Mouse (Mus musculus) T-helper 17 cell (primary cell): Measurements from ENCODE around the gene Mcf2l.

Experiments
- in situ Hi-C, 2 experiments: fragments of 300-600 bp; cut with MboI, MseI; formaldehyde crosslinking; loops; 1 replicate in 1 of 2; 2 replicates in 1 of 2; pipeline ENCODE4 v1.15.1; 2025; ENCODE audit warnings: high pct_unique_total_duplicates in 2 of 2

Mcf2l gene

GRCm38 (mm10) chr8:12951051-12951630 is 77.5 kb downstream of the Mcf2l start:
- in situ Hi-C loops: no loop called here

- in situ Hi-C loops: no loop called here
These were observed 79.1 kb downstream of the Mcf2l start for GRCm38 (mm10) chr8:12952699-12953098.

- in situ Hi-C loops: no loop called here
These were observed 81.8 kb downstream of the Mcf2l start for GRCm38 (mm10) chr8:12955362-12955879.

GRCm38 (mm10) chr8:12955880-12956279 is 82.3 kb downstream of the Mcf2l start:
- in situ Hi-C loops: no loop called here

GRCm38 (mm10) chr8:12956941-12957340 is 83.3 kb downstream of the Mcf2l start:
- in situ Hi-C loops: no loop called here

- in situ Hi-C loops: no loop called here
These were observed 83.8 kb downstream of the Mcf2l start for GRCm38 (mm10) chr8:12957419-12957818.

GRCm38 (mm10) chr8:12960609-12961008 is 87.0 kb downstream of the Mcf2l start:
- in situ Hi-C loops: no loop called here

- in situ Hi-C loops: no loop called here
These were observed 87.6 kb downstream of the Mcf2l start for GRCm38 (mm10) chr8:12961211-12961610.

GRCm38 (mm10) chr8:12961821-12962534 is 88.4 kb downstream of the Mcf2l start:
- in situ Hi-C loops: no loop called here

- in situ Hi-C loops: no loop called here
These were observed 89.2 kb downstream of the Mcf2l start for GRCm38 (mm10) chr8:12962541-12963380.

- in situ Hi-C loops: loop anchor here (5.0 to 25.0 kb wide), 2 partner anchors 156 to 261 kb away; no protein-coding TSS in a partner anchor
These were observed 102.7 kb downstream of the Mcf2l start for GRCm38 (mm10) chr8:12976290-12976689.

- in situ Hi-C loops: loop anchor here (5.0 to 25.0 kb wide), 2 partner anchors 156 to 261 kb away; no protein-coding TSS in a partner anchor
These were observed 103.1 kb downstream of the Mcf2l start for GRCm38 (mm10) chr8:12976723-12977122.

GRCm38 (mm10) chr8:12977325-12977724 is 103.7 kb downstream of the Mcf2l start:
- in situ Hi-C loops: loop anchor here (5.0 to 25.0 kb wide), 2 partner anchors 155 to 260 kb away; no protein-coding TSS in a partner anchor

- in situ Hi-C loops: loop anchor here (5.0 to 25.0 kb wide), 2 partner anchors 154 to 259 kb away; no protein-coding TSS in a partner anchor
These were observed 104.7 kb downstream of the Mcf2l start for GRCm38 (mm10) chr8:12978308-12978707.

- in situ Hi-C loops: loop anchor here (5.0 to 25.0 kb wide), 2 partner anchors 154 to 259 kb away; no protein-coding TSS in a partner anchor
These were observed 105.1 kb downstream of the Mcf2l start for GRCm38 (mm10) chr8:12978726-12979125.

GRCm38 (mm10) chr8:12983681-12984467 is 110.3 kb downstream of the Mcf2l start:
- in situ Hi-C loops: loop anchor here (25.0 kb wide), 1 partner anchor 253 kb away; no protein-coding TSS in a partner anchor

GRCm38 (mm10) chr8:12984601-12985243 is 111.1 kb downstream of the Mcf2l start:
- in situ Hi-C loops: loop anchor here (25.0 kb wide), 1 partner anchor 253 kb away; no protein-coding TSS in a partner anchor

GRCm38 (mm10) chr8:12985259-12985658 is 111.7 kb downstream of the Mcf2l start:
- in situ Hi-C loops: loop anchor here (25.0 kb wide), 1 partner anchor 252 kb away; no protein-coding TSS in a partner anchor

- in situ Hi-C loops: loop anchor here (25.0 kb wide), 1 partner anchor 250 kb away; no protein-coding TSS in a partner anchor
These were observed 114.0 kb downstream of the Mcf2l start for GRCm38 (mm10) chr8:12987571-12987970.
